Mouse (Mus musculus): ENCODE measurements around the gene Akna.

Gene Akna

DNA sequence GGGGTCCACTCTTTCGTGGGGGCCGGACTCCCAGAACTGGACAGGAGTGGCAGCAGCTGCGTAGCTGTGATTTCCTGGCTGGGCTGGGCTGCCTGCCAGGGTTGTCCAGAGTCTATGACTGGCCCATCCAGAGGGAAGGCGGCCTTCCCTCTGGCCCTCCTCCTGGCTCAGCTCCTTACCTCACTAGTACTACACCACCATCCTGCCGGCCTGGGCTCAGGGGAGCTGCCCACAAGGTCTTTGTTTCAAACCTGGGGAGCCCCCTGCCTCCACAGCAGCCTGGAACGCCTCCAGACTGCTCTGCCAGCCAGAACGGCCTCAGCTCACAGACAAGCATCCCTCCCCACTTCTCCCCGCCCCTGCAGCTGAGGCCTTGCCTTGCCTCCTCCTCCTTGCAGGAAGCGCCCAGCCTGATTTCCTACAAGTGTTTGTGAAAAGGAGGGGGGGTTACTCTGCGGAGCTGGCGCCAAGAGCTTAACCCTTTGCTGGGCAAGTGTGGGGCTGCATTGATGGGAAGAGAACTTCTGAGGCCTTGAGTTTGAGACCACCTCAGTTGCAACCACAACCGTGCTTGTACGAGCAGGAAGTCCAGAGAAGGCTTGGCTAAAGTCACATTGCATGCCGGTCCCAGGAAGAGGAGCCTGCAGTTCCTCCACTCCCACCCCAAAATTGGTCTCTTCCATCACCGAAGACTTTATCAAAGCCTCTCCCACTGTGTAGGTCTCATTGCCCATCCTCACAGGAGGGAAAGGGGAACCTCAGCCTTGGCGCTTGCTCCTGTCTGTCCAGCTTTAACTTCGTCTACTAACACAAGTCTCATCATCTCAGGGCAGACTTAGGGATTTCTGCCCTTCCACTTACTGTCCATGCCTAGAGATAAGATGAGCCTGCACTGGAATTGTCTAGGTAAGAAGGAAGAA, at the start of gene Akna:
Gene Akna, minus strand, starts transcription at position 315 of the 920 bp plus-strand sequence.
- DNase-seq = no peak

- DNase-seq = no peak
Measured at GRCm38 (mm10) chr4:63452555-63452954, 49.4 kb upstream of the Akna start.

DNA sequence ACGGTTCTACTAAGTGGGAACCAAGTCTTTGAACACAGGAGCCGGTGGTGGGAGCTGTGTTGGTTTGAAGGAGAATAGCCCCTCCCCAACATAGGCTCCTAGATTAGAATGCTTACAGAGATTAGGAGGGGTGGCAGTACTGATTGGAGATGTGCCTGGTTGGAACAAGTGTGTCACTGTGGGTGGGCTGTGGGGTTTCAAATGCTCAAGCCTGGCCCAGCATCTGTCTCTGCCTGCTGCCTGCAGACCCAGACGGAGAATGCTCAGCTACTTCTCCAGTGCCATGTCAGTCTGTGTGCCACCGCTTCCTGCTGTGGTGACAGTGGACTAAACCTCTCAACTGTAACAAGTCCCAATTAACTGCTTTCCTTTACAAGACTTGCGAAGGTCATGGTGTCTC, 47.4 kb upstream of the Akna start:
- no peak for DNase-seq

- DNase-seq = no peak
Measured at GRCm38 (mm10) chr4:63444362-63445066, 41.4 kb upstream of the Akna start.

GRCm38 (mm10) chr4:63443101-63443500, 39.9 kb upstream of the Akna start:
- DNase-seq = no peak

- DNase-seq = peak; percentile 67
Measured at GRCm38 (mm10) chr4:63441616-63442015, 38.5 kb upstream of the Akna start.

DNA sequence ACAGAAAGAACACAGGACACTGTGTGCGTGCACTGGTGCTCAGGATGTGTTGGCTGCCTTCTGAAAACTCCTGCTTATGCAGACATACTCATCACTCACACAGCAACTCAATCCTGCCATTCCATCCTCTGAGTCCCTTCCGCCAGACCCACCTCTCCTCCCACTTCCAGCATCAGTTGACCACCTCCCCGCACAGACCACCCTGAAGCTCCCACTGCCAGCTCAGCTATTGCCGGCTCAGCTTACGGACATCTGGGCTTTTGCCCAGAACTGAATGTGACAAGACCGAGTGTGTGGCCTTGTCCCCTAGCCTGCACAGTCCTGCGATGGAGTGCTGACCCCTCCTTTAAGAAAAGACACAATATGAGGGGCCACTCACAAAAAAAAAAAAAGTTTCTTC, 37.1 kb upstream of the Akna start:
- DNase-seq = no peak

GRCm38 (mm10) chr4:63437968-63438367, 34.8 kb upstream of the Akna start:
- DNase-seq = no peak

DNA sequence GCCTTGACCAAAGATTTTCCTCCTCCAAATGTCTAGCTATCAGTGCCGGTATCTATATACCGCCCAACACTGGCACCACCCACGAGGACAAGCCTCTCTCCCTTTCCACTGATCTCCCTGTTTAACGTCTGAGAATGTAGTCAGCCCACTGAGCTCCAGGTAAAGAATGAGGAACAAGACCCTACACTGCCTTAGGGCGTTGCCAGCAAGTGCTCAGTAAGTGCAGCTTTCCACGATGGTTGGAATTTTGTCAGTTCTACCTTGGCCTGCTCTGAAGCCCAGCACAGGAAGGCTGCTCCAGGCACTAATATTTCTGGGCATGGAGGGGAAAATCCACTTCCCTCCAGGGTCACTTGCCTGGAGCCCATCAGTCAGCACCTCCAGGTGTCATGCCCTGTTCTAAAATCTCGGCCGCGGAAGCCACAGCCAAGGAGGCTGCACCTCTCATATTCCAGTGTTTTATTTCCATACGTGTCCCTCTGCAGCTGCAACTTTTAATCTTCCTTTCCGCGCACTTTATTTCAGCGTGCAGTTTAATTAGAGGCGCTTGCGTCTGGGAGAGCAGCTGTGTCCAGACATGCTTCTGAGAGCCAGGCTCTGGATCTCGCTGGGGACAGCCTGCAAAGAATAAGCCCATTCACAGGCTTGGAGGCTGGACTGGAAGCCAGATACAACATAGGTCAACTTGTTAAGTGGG, 34.1 kb upstream of the Akna start:
- no peak for DNase-seq

DNA sequence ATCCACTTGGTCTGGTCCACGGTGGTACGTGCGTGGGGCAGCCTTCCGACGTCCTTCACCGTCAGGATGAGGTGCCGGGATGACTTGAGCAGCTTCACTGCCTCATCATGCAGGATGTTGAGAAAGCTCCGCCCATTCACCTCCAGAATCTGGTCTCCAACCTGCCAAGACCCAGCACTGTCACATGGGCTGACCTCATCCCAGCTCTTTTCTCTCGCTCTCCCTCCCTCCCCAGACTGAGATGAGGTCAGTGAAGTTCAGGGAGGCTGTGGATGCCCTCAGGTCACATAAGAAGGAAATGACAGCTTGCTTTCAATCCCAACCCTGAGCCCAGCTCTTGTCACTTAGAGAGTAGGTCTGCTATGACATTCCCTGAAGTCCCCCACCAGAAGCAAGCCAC, 32.2 kb upstream of the Akna start:
- DNase-seq = no peak

DNA sequence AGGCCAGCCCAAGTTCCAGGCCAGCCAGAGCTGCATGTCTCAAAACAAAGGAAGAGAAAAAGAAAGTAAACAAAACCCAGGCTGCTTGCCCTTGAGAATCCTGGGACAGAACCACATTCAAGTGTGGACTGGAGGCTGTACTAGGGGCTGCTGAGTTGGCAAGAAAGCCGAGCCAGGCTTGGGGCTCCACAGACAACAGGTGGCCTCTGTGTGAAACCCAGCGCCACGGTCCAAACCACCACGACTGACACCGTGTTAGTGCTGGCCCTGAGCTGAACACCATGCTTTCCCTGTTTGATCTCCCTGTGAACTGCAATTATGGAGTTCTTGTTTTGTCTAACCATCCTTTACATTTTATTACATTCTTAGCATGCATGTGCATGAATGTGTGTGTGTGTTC, 27.9 kb upstream of the Akna start:
- DNase-seq = no peak

DNA sequence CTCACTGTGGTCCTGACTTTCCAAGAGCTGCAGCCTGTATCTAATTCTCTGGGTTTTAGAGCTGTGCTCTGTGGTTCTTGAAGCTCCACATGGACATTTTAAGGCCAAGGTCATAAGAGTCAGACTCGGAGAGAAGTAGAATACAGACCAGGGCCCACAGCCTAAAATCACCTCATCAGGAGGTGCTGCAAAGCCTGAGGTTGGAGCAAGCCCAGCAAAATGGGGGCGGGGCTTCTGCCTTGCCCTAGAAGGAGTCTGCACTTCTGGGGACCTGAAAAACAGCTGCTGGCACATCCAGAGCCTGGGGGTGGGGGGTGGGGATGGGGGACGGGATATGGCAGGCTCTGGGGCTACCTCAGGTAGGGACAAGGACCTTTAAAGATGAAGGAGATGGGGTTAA, 27.2 kb upstream of the Akna start:
- DNase-seq = no peak

DNA sequence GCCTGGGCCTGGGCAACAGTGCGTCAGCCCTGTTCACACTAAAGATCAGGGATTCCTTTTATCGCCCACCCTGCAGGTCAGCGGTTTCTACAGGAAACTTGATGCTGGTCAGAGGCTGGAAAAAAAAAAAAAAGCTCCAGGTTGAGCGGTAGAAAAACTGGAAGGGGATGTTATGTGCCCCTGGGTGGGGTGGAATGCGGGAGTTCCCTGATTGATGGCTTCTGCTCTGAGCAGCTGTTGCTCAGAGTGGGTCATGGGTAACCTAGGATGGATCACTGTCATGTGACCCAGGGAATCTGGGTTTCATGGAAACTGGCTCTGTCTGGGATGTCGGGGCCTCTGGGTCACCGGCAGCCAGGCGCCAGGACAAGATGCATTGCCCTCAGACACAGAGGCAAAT, 23.2 kb upstream of the Akna start:
- DNase-seq = no peak

- DNase-seq = no peak
Measured at GRCm38 (mm10) chr4:63423811-63424210, 20.7 kb upstream of the Akna start.

- no peak for DNase-seq
Measured at GRCm38 (mm10) chr4:63423231-63423630, 20.1 kb upstream of the Akna start.

DNA sequence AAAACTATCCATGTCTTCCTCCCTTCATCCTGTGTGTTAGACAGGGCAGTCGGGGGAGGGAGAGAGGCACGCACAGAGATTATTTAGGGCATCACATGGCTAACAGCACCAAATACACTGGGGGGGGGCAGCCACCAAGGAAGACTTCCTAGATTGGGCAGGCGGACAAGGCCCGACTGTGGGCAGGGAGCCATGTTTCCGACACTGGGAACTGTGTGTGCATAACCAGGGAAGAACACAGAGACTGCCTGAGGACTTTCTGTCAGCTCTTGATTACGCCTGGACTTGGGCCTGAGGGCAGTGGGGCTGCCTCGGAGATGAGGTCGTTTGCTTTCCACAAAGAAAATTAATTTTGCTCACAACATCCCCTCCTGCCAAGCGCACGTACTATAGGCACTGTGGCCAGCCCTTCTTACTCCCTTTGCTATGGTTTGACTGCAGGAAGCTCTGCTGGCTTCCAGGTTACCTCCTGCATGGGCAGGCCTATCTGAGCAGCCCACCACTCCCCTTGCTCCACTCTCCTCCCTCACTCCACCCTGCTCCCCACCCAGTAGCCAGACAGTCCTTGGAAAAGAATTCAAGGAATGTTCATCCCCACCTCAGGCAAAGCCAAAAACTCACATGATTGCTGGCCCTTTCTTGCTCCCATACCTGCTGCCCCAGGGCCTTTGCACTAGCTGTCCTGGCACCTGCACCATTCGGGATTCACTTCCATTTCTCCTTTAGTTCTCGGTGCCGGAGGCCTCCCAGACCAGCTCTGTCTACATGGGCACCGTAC, 17.2 kb upstream of the Akna start:
- DNase-seq = no peak

- no peak for DNase-seq
Measured at GRCm38 (mm10) chr4:63418270-63418669, 15.1 kb upstream of the Akna start.

DNA sequence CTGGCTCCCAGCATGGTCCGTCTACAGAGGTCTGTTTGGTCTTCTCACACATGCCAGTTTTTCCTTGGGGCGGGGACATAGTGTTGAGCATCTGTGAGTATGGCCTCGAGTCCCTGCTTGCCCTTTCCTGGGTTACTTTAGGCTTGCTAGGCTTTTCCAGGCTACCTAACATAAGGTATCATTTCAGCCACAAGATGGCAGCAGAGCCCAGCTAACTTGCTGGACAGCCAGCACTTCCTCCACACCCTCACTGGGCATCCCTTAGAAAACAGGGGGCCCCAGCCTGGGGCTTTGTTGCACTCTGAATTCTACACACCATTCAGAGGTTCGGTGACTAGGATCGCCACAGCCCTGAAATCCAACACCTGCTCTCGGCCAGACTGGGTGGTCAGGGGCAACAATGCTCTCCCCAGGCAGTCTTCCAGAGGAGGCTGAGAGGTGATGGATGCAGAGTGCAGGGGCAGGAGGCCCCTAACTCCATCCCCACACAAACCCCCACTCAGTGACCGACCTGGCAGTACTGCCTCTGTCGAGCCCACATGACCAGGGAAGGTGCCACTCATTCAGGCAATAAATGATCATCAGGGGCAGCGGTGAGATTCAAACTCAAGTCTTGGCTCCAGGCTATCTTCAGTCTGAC, 14.3 kb upstream of the Akna start:
- DNase-seq = peak; percentile 79

DNA sequence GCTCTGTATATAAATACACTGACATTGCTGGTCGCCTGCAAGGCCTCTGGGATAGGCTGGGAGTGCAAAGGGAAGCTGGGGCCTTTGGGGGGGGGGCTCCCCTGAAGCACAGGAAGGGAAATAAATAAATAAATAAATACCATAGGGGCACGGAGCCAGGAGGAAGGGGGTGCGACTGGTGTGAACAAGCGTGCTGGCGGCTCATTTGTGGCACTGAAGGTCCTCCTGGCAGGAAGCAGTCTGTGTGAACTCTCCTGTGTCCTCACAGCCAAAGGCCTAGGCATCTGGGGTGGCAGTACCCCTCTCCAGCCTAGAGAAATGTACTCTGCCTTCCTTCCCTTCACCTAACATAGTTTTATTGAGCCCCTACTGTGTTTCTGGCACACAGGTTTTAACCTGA, 11.8 kb upstream of the Akna start:
- DNase-seq = no peak

DNA sequence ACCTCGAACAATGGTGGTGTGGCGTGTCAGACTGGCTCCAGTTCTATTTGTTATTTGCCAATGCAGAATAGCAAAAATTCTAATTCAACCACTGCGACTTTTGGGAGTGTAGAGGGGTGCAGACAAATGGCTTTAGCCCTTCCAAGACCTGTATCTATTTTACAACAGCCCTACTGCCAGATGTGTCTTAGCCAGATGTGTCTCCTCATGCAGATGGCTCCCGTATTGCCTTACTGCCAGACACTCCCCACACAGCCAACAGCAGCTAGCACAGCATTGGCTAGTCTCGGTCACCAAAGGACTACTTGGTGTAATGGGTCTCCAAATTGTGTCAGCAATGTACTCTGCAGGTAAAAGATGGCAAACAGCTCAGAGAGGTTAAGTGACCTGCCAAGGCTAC, 8.1 kb upstream of the Akna start:
- DNase-seq = no peak

DNA sequence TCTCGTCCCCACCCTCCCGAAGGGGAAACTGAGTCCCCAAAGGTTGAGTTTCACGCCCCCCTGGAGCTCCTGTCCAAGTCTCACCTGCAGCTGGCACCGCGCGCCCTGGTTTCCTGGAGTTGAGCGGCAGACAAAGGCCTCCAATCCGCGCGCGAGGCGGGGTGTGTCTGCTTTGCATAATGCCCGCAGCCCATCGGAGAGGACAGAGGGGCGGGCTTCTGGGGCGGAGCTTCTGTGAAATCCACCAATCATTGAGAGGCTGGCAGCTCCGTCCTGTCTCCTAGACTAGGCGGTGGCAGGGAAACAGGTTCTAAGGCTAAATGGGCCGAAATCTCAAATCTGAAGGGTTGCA, 7.4 kb upstream of the Akna start:
- peak; percentile 55 for DNase-seq

GRCm38 (mm10) chr4:63409908-63410582, 6.9 kb upstream of the Akna start:
- no peak for DNase-seq
